ENCODE assay signal across 22 mouse cellular contexts in the genomic region with DNA sequence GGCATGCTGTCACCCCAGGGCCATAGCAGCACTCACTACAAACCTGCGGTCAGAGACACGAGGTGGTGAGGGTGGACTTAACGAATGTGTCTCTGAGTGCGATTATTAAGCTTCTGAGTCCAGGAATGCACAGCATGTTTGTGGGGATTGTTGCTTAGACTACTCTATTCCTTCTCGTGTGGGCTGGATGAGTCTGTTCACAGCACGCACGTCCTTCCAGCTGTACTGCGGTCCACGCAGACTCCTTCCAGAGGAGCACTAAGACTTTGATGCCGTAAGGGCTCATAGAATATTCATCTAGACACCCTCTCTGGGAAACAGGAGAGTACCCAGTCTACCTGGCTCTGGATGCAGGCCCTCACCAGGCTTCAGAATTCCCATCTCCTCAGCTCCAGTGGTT.
DNase-seq lines count a peak whose midpoint lies in the region; ATAC-seq and TF ChIP-seq lines count a peak whose summit lies in the region.
"Had no signal": no experiment of that assay in that cellular context is flagged by ENCODE, and none has a peak within 500 bp of the region (broad histone marks: within the 10 kb centered on the region; RNA-seq: fewer than 3 reads in every experiment).

No protein-coding gene starts in this region.

- DNase-seq in layer of hippocampus, adult 2 months (ENCODE audit: low spot score in 2 of 2), result no peak
- DNase-seq in layer of hippocampus, adult 8-10 months (ENCODE audit: low spot score in 2 of 2), result no peak
- DNase-seq in right cerebral cortex, adult 18-20 months, result peak; percentile 61
- no peak for DNase-seq in right cerebral cortex, postnatal 25 days
- DNase-seq in urinary bladder, postnatal 14 days (ENCODE audit: low spot score), result no peak
- no peak for DNase-seq in liver, postnatal 0 days
- DNase-seq: adrenal gland, adult 2 months; adrenal gland, postnatal 10 days; adrenal gland, postnatal 25 days; cerebellum, adult 11-12 months; cerebellum, adult 2 months; cerebellum, adult 9-10 months; cerebellum, postnatal 25 days; embryo, embryonic 11 days had no signal

- ATAC-seq in liver, postnatal 0 days, result no peak
- ATAC-seq: forebrain, embryonic 14.5 days; forebrain, embryonic 16.5 days had no signal

- no peak for TF ChIP-seq EP300 in liver, postnatal 0 days (IDR thresholded peaks at IDR 0.05; ENCODE audit: low read depth)

- no peak for TF ChIP-seq POLR2A in cortical plate, adult 2 months (IDR thresholded peaks at IDR 0.05; ENCODE audit: extremely low read depth, insufficient read depth, low read length)

- 82% methylated on average over 10 of the region's 10 CpGs for WGBS in liver, postnatal 0 days (ENCODE audit: insufficient replicate concordance)

- TF ChIP-seq CTCF in layer of hippocampus, adult 2 months (conservative IDR thresholded peaks at IDR 0.05), result no peak
- TF ChIP-seq CTCF in cortical plate, adult 2 months (IDR thresholded peaks at IDR 0.05; ENCODE audit: extremely low read depth, insufficient read depth, low read length), result no peak
- no peak for TF ChIP-seq CTCF in liver, postnatal 0 days (IDR thresholded peaks at IDR 0.05; ENCODE audit: low read depth)

- no peak overlapping the region for H3K4me2 ChIP-seq in liver, postnatal 0 days (ENCODE audit: low read depth, low read length)
- H3K4me2 ChIP-seq: embryonic facial prominence, embryonic 13.5 days; embryonic facial prominence, embryonic 15.5 days had no signal

- no peak overlapping the region for H3K4me3 ChIP-seq in layer of hippocampus, adult 2 months
- no peak overlapping the region for H3K4me3 ChIP-seq in cortical plate, adult 2 months (ENCODE audit: insufficient read depth, low read length)
- no peak overlapping the region for H3K4me3 ChIP-seq in liver, postnatal 0 days (ENCODE audit: low read depth, low read length)
- H3K4me3 ChIP-seq: embryonic facial prominence, embryonic 13.5 days; embryonic facial prominence, embryonic 15.5 days; erythroblast, embryonic 14.5 days; forebrain, embryonic 10.5 days; forebrain, embryonic 12.5 days had no signal

- H3K9me3 ChIP-seq in liver, postnatal 0 days (ENCODE audit: low read length), result no peaks in the 10 kb centered on the region
- H3K9me3 ChIP-seq: embryonic facial prominence, embryonic 13.5 days; embryonic facial prominence, embryonic 15.5 days; forebrain, embryonic 10.5 days; forebrain, embryonic 12.5 days had no signal

- no peaks in the 10 kb centered on the region for H3K36me3 ChIP-seq in liver, postnatal 0 days (replicated peaks; ENCODE audit: insufficient read depth, low read length)
- H3K36me3 ChIP-seq: embryonic facial prominence, embryonic 13.5 days; embryonic facial prominence, embryonic 15.5 days; forebrain, embryonic 10.5 days; forebrain, embryonic 12.5 days had no signal

- peak overlapping the region; percentile 92 for H3K27ac ChIP-seq in layer of hippocampus, adult 2 months
- peak overlapping the region; percentile 55 for H3K27ac ChIP-seq in cortical plate, adult 2 months (ENCODE audit: insufficient read depth, low read length)
- no peak overlapping the region for H3K27ac ChIP-seq in liver, postnatal 0 days (ENCODE audit: low read depth)
- H3K27ac ChIP-seq: embryonic facial prominence, embryonic 13.5 days; embryonic facial prominence, embryonic 15.5 days; forebrain, embryonic 10.5 days; forebrain, embryonic 12.5 days had no signal

- peaks cover 36% of the 10 kb centered on the region for H3K27me3 ChIP-seq in liver, postnatal 0 days (ENCODE audit: insufficient read depth, low read length)

- no peak overlapping the region for H3K9ac ChIP-seq in liver, postnatal 0 days (replicated peaks)
- H3K9ac ChIP-seq: embryonic facial prominence, embryonic 13.5 days; embryonic facial prominence, embryonic 15.5 days; forebrain, embryonic 12.5 days had no signal

- peaks cover 26% of the 10 kb centered on the region for H3K4me1 ChIP-seq in cortical plate, adult 2 months (ENCODE audit: control insufficient read depth, insufficient read depth, low read length)
- peaks cover 4% of the 10 kb centered on the region for H3K4me1 ChIP-seq in liver, postnatal 0 days (ENCODE audit: insufficient read depth)
